Mouse (Mus musculus) small intestine, adult 2 months (tissue): Measurements from ENCODE around the gene Srcap. TPM values are rescaled to one million over a fixed set of nuclear protein-coding genes. Genes with fewer than 3 reads are reported as not detected.
"Not testable (repeated sequence)": the region's sequence is repeated elsewhere in the genome, so short reads cannot be mapped to it uniquely, and the experiment has no call there.

Experiments
- H3K27ac ChIP-seq: fragments of 200-500 bp; 2 replicates; pipeline ENCODE4 v1.5.1; 2012; ENCODE audit warnings: low read depth, low read length, control low read depth, inconsistent platforms; ENCODE audit not compliant: insufficient read depth
- H3K27me3 ChIP-seq: fragments of 200-500 bp; 2 replicates; pipeline ENCODE4 v1.6.1; 2012; ENCODE audit warnings: mild to moderate bottlenecking, moderate library complexity, low read length, inconsistent platforms; ENCODE audit not compliant: control insufficient read depth, insufficient read depth
- H3K36me3 ChIP-seq: fragments of 200-500 bp; 2 replicates; pipeline ENCODE4 v1.6.1; 2012; ENCODE audit warnings: mild to moderate bottlenecking, low read length, control low read depth, inconsistent platforms; ENCODE audit not compliant: control insufficient read depth, insufficient read depth
- H3K4me1 ChIP-seq: fragments of 200-500 bp; 2 replicates; pipeline ENCODE4 v1.6.1; 2012; ENCODE audit warnings: low read length, inconsistent platforms, mixed read lengths; ENCODE audit not compliant: control insufficient read depth, insufficient read depth, insufficient read length
- H3K4me3 ChIP-seq: fragments of 200-500 bp; 2 replicates; pipeline ENCODE4 v1.5.1; 2012; ENCODE audit warnings: low read depth, mild to moderate bottlenecking, control low read depth, inconsistent platforms, low read length, moderate library complexity
- CTCF ChIP-seq: fragments of 200-500 bp; IDR thresholded peaks from 2 replicates; pipeline ENCODE4 v1.5.1; 2012; ENCODE audit warnings: low read depth, mild to moderate bottlenecking, control low read depth, inconsistent platforms, low read length, moderate library complexity, mixed read lengths; ENCODE audit not compliant: insufficient replicate concordance, insufficient read length; ENCODE audit errors: extremely low read depth
- POLR2A ChIP-seq: fragments of 200-500 bp; IDR thresholded peaks from 2 replicates; pipeline ENCODE4 v1.6.1; 2012; ENCODE audit warnings: low read depth, mild to moderate bottlenecking, control low read depth, inconsistent platforms, low read length, moderate library complexity
- WGBS: fragments of 180-500 bp; shearing (Covaris S2); methylation state at CpG from one replicate; pipeline ENCODE4 v1.1.7; 2018; 5-methylcytosine and 5-hydroxymethylcytosine counted together
- polyA plus RNA-seq: library from polyadenylated mRNA; depleted of rRNA; stranded (reverse); fragments of >200 nt; gene quantifications from 2 replicates; pipeline ENCODE4 v1.2.3, GENCODE M21; 2012

Srcap gene
- polyA plus RNA-seq, 1 experiment: 52.6 TPM

- no peak for TF ChIP-seq POLR2A
- TF ChIP-seq CTCF: no peak
- no peaks in the 10 kb centered on the region; the same call in 1 of the 2 replicates for H3K4me1 ChIP-seq
- no peak overlapping the region for H3K4me3 ChIP-seq
- H3K36me3 ChIP-seq: peaks cover 68% of the 10 kb centered on the region
- WGBS: 92% methylated on average over 7 of the region's 7 CpGs
- no peak overlapping the region for H3K27ac ChIP-seq
- no peaks in the 10 kb centered on the region for H3K27me3 ChIP-seq
These were observed 21.8 kb upstream of the Srcap start for GRCm38 (mm10) chr7:127489982-127490381.

DNA sequence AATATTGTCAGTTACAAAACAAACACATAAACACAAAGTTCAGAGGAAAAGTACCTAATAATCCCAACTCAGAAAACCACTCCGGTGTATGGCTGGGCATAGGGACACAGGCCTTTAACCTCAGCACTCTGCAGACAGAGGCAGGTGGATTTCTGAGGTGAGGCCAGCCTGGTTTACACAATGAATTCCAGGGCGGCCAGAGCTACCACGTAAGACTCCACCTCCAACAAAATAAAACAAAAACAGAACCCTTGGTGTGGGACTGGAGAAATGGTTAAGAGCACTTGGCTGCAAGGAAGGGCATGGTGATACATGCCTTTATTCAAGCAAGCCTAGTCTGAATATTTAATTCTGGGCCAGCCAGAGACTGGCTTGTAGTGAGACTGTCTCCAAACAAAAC, 19.9 kb upstream of the Srcap start:
- TF ChIP-seq CTCF: no peak
- no peak for TF ChIP-seq POLR2A
- Histone ChIP-seq H3K27me3 (no peaks in the 10 kb centered on the region), H3K36me3 (peaks cover 51% of the 10 kb centered on the region), H3K27ac (no peak overlapping the region), H3K4me3 (no peak overlapping the region), H3K4me1 (no peaks in the 10 kb centered on the region)
- WGBS: 89% methylated on average over 3 of the region's 3 CpGs

DNA sequence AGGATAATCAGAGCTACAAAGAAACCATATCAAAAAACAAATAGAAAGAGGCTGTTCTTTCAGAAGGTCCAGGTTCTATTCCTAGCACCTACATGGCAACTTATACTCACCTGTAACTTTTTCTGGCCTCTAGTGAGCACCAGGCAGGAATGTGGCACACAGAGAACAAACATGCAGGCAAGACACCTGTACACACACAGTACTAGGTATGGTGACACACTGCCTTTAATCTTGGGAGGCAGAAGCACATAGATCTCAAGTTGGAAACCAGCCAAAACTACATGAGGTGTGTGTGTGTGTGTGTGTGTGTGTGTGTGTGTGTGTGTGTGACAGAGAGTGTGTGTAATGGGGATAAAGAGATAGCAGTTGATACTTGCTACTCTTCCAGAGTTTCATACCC, 17.1 kb upstream of the Srcap start:
- Histone ChIP-seq H3K4me1 (no peaks in the 10 kb centered on the region), H3K27me3 (no peaks in the 10 kb centered on the region), H3K27ac (no peak overlapping the region), H3K36me3 (peaks cover 25% of the 10 kb centered on the region), H3K4me3 (no peak overlapping the region)
- TF ChIP-seq CTCF: no peak

GRCm38 (mm10) chr7:127497382-127497781, 14.4 kb upstream of the Srcap start:
- 63% methylated on average over 2 of the region's 2 CpGs for WGBS
- 0 out of 2 replicates have a peak, but pooled peaks cover 2% of the 10 kb centered on the region for H3K36me3 ChIP-seq
- TF ChIP-seq CTCF: no peak
- TF ChIP-seq POLR2A: no peak

DNA sequence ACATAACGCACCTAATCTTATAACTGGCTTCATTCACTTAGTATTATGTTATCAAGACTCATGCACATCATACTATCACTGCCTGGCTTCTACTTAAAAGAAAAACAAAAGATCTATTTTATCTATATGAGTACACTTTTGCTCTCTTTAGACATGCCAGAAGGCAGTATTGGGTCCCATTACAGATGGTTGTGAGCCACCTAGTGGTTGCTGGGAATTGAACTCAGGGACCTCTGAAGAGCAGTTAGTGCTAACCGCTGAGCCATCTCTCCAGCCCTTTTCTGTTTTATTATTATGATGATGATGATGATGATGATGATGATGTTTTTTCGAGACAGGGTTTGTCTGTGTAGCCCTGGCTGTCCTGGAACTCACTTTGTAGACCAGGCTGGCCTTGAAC, 13.4 kb upstream of the Srcap start:
- 42% methylated on average over 3 of the region's 3 CpGs for WGBS
- peak; percentile 44; the same call in 1 of the 2 replicates for TF ChIP-seq CTCF
- no peak for TF ChIP-seq POLR2A
- Histone ChIP-seq H3K4me1 (no peaks in the 10 kb centered on the region), H3K4me3 (no peak overlapping the region), H3K36me3 (no peaks in the 10 kb centered on the region; the same call in 1 of the 2 replicates), H3K27ac (no peak overlapping the region), H3K27me3 (no peaks in the 10 kb centered on the region)

More at GRCm38 (mm10) chr7:127497382-127497781, 14.4 kb upstream of the Srcap start:
- H3K27me3 ChIP-seq: no peaks in the 10 kb centered on the region
- no peak overlapping the region for H3K27ac ChIP-seq
- H3K4me1 ChIP-seq: no peaks in the 10 kb centered on the region
- H3K4me3 ChIP-seq: no peak overlapping the region

DNA sequence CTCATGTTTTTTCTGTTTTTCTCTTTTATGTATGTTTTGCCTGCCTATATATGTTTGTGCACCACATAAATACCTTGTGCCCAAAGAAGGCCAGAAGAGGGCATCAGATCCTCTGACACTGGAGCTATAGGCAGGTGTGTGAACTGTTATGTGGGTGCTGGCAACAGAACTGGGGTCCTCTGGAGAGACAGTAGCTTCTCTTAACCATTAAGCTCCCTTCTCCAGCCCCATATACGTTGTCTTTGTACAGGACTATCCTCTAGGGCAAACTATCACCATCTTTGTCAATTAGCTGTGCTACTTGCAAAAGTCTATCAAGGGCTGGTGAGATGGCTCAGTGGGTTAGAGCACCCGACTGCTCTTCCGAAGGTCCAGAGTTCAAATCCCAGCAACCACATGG, 3.5 kb upstream of the Srcap start:
- WGBS: 93% methylated on average over 3 of the region's 3 CpGs
- no peaks in the 10 kb centered on the region for H3K4me1 ChIP-seq
- no peaks in the 10 kb centered on the region; the same call in 1 of the 2 replicates for H3K36me3 ChIP-seq
- H3K27ac ChIP-seq: no peak overlapping the region
- no peak for TF ChIP-seq POLR2A
- no peak for TF ChIP-seq CTCF
- H3K27me3 ChIP-seq: no peaks in the 10 kb centered on the region
- H3K4me3 ChIP-seq: no peak overlapping the region

DNA sequence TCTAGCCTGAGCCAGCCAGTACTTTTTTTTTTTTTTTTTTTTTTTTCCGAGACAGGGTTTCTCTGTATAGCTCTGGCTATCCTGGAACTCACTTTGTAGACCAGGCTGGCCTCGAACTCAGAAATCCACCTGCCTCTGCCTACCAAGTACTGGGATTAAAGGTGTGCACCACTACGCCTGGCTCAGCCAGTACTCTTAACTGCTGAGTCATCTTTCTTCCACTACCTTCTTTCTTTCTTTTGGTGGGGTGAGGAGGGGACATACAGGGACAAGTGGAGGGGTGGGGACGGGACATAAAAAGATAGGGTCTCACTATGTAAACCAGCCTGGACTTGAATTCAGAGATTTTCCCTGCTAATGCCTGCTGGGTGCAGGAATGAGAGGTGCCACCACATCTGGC, 2.0 kb upstream of the Srcap start:
- H3K4me3 ChIP-seq, H3K36me3 ChIP-seq, H3K4me1 ChIP-seq, H3K27ac ChIP-seq, H3K27me3 ChIP-seq: not testable (repeated sequence)
- 91% methylated on average over 3 of the region's 4 CpGs for WGBS

GRCm38 (mm10) chr7:127511241-127511640, 542 bp upstream of the Srcap start:
- H3K27ac ChIP-seq: 0 out of 2 replicates have a peak overlapping the region, but pooled peaks have one; percentile 7
- no peak overlapping the region for H3K4me3 ChIP-seq
- H3K4me1 ChIP-seq: peaks cover 7% of the 10 kb centered on the region; the same call in 1 of the 2 replicates
- peaks cover 13% of the 10 kb centered on the region for H3K36me3 ChIP-seq
- TF ChIP-seq POLR2A: no peak
- TF ChIP-seq CTCF: no peak
- 19% methylated on average over 8 of the region's 8 CpGs for WGBS
- no peaks in the 10 kb centered on the region for H3K27me3 ChIP-seq
